Mouse (Mus musculus): ENCODE data around the gene Map2k2. TPM values are rescaled to one million over a fixed set of nuclear protein-coding genes. Genes with fewer than 3 reads are reported as not detected.
A peak's percentile ranks its signal among the peaks of the same experiment; 100 is the strongest.

The Map2k2 gene
- polyA plus RNA-seq, 2 experiments = 60.3 to 90.0 TPM

DNA sequence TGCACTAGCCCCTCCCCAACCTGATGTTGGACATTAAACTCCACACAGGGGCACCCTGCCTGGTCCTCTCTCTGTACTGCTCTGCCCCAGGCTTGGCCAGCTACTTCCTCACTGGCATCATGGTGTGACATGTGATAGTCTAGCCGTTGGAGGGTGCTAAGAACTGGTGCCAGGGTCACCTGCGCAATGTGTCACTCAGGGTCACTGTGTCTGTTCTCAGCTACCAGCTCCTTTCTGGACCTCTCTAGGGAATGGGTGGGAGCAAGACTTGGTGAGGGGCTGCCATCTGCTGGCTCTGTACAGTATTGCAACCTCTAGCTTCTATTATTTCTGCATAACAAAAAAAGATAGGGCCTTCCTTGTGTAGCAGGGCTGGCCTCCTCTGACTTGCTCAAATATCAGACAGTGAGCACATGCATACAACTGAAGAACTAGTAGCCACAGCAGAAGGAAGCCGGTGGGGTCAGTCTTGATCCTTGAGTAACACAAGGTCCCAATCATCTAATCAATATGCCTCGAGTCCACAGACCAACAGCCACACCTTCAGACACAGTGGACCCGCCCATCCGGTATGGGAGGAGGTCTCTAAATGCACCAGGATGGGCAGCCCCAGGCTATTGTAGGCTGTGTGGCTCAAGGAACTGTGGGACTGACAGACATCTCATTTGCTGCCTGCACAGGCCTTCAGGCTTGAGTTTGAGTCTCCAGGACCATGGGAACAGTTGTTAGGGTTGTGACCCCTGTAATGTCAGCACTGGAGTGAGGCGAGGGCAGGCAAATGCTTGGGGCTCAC lies 23.4 kb upstream of the Map2k2 start:
- TF ChIP-seq EP300 (IDR thresholded peaks at IDR 0.05; ENCODE audit: low read depth) (no peak), CTCF (IDR thresholded peaks at IDR 0.05; ENCODE audit: low read depth) (peak; percentile 89)
- Histone ChIP-seq H3K9me3 (ENCODE audit: control insufficient read depth, low read length) (no peaks in the 10 kb centered on the region), H3K4me1 (replicated peaks; ENCODE audit: control insufficient read depth in 2 of 2, insufficient read depth in 2 of 2, low read length in 1 of 2) (no peaks in the 10 kb centered on the region), H3K4me3 (ENCODE audit: insufficient read depth in 1 of 2, low read depth in 2 of 2, low read length in 2 of 2) (no peak overlapping the region), H3K27ac (no peak overlapping the region), H3K4me2 (ENCODE audit: low read depth) (no peak overlapping the region), H3K27me3 (ENCODE audit: control insufficient read depth, insufficient read depth, low read length) (no peaks in the 10 kb centered on the region), H3K9ac (replicated peaks) (no peak overlapping the region), H3K36me3 (replicated peaks; ENCODE audit: control insufficient read depth, insufficient read depth, low read depth) (peaks cover 5% of the 10 kb centered on the region; the same call in 1 of the 2 replicates)
- peak; percentile 34 to 50 (median 39) for DNase-seq (ENCODE audit: low read depth in 3 of 3, low spot score in 3 of 3)
- 49% methylated on average over 7 of the region's 7 CpGs for WGBS (ENCODE audit: insufficient replicate concordance)
- ATAC-seq (ENCODE audit: insufficient read depth) = peak; percentile 32; the same call in 1 of the 2 replicates

DNA sequence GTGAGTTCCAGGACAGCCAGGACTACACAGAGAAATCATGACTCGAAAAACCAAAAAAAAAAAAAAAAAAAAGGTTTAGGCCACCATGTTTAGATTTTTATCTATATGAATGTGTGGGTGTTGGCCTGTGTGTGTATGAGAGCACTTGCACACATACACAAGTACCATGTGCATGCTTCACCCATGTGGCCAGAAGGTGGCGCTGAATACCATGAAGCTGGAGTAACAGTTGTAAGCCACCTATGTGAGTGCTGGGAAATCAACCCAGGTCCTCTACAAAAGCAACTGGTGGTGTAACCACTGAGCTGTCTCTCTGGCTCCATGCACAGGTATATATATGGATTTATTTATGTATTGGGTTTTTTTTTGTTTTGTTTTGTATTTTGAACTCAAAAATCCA lies 18.7 kb upstream of the Map2k2 start:
- Histone ChIP-seq H3K27me3 (ENCODE audit: control insufficient read depth, insufficient read depth, low read length) (no peaks in the 10 kb centered on the region), H3K9me3 (ENCODE audit: control insufficient read depth, low read length) (no peaks in the 10 kb centered on the region), H3K4me1 (replicated peaks; ENCODE audit: control insufficient read depth in 2 of 2, insufficient read depth in 2 of 2, low read length in 1 of 2) (peaks cover 0 to 3% of the 10 kb centered on the region in 2 experiments; a peak in 1 of 4 replicates), H3K9ac (replicated peaks) (no peak overlapping the region), H3K36me3 (replicated peaks; ENCODE audit: control insufficient read depth, insufficient read depth, low read depth) (no peaks in the 10 kb centered on the region), H3K27ac (no peak overlapping the region), H3K4me3 (ENCODE audit: insufficient read depth in 1 of 2, low read depth in 2 of 2, low read length in 2 of 2) (no peak overlapping the region), H3K4me2 (ENCODE audit: low read depth) (no peak overlapping the region)
- DNase-seq (ENCODE audit: low read depth in 3 of 3, low spot score in 3 of 3) (peak in 1 of 3 experiments; percentile 42), ATAC-seq (ENCODE audit: insufficient read depth) (no peak)
- TF ChIP-seq CTCF (IDR thresholded peaks at IDR 0.05; ENCODE audit: low read depth) (peak; percentile 76), EP300 (IDR thresholded peaks at IDR 0.05; ENCODE audit: low read depth) (no peak)
- 48% methylated on average over 2 of the region's 2 CpGs for WGBS (ENCODE audit: insufficient replicate concordance)

DNA sequence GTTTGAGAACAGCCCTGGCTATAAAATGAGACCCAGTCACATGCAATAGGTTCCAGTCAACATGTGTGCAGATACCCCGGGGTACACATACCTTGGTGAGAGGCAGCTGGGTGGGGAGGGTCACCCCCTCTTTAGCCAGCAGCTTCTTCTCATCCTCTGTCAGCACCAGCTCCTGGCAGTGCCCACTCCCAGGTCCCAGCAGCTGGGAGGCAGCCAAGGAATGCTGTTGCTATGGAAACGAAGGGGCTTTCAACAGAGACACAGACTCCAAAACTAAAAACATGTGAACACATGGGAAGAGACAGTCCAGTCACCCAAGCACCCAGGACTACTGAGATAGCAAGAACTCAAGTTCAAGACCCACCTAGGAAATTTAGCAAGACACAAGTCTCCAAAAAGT lies 16.5 kb upstream of the Map2k2 start:
- peaks cover 0 to 19% of the 10 kb centered on the region in 2 experiments; a peak in 3 of 4 replicates for H3K4me1 ChIP-seq (replicated peaks; ENCODE audit: control insufficient read depth in 2 of 2, insufficient read depth in 2 of 2, low read length in 1 of 2)
- 58% methylated on average over 2 of the region's 2 CpGs for WGBS (ENCODE audit: insufficient replicate concordance)
- no peak overlapping the region for H3K4me3 ChIP-seq (ENCODE audit: insufficient read depth in 1 of 2, low read depth in 2 of 2, low read length in 2 of 2)
- ATAC-seq (ENCODE audit: insufficient read depth) = no peak
- no peaks in the 10 kb centered on the region for H3K36me3 ChIP-seq (replicated peaks; ENCODE audit: control insufficient read depth, insufficient read depth, low read depth)
- no peak overlapping the region for H3K4me2 ChIP-seq (ENCODE audit: low read depth)
- TF ChIP-seq CTCF (IDR thresholded peaks at IDR 0.05; ENCODE audit: low read depth) (no peak), EP300 (IDR thresholded peaks at IDR 0.05; ENCODE audit: low read depth) (no peak)
- no peak for DNase-seq (ENCODE audit: low read depth in 3 of 3, low spot score in 3 of 3)
- H3K9me3 ChIP-seq (ENCODE audit: control insufficient read depth, low read length) = no peaks in the 10 kb centered on the region
- H3K27me3 ChIP-seq (ENCODE audit: control insufficient read depth, insufficient read depth, low read length) = no peaks in the 10 kb centered on the region
- H3K27ac ChIP-seq = no peak overlapping the region
- no peak overlapping the region for H3K9ac ChIP-seq (replicated peaks)

GRCm38 (mm10) chr10:81090621-81091020 lies 15.1 kb upstream of the Map2k2 start:
- ATAC-seq (ENCODE audit: insufficient read depth) (no peak), DNase-seq (ENCODE audit: low read depth in 3 of 3, low spot score in 3 of 3) (no peak)
- H3K9me3 ChIP-seq (ENCODE audit: control insufficient read depth, low read length) = no peaks in the 10 kb centered on the region
- H3K9ac ChIP-seq (replicated peaks) = no peak overlapping the region
- peak overlapping the region; percentile 9 for H3K4me2 ChIP-seq (ENCODE audit: low read depth)
- WGBS (ENCODE audit: insufficient replicate concordance) = 52% methylated on average over 7 of the region's 7 CpGs
- H3K27me3 ChIP-seq (ENCODE audit: control insufficient read depth, insufficient read depth, low read length) = no peaks in the 10 kb centered on the region
- TF ChIP-seq EP300 (IDR thresholded peaks at IDR 0.05; ENCODE audit: low read depth) = no peak
- TF ChIP-seq CTCF (IDR thresholded peaks at IDR 0.05; ENCODE audit: low read depth) = 0 out of 2 replicates have a peak, but pooled peaks have one; percentile 16
- no peaks in the 10 kb centered on the region for H3K36me3 ChIP-seq (replicated peaks; ENCODE audit: control insufficient read depth, insufficient read depth, low read depth)
- no peak overlapping the region for H3K27ac ChIP-seq
- peaks cover 14 to 32% of the 10 kb centered on the region in 2 experiments for H3K4me1 ChIP-seq (replicated peaks; ENCODE audit: control insufficient read depth in 2 of 2, insufficient read depth in 2 of 2, low read length in 1 of 2)
- H3K4me3 ChIP-seq (ENCODE audit: insufficient read depth in 1 of 2, low read depth in 2 of 2, low read length in 2 of 2) = no peak overlapping the region

DNA sequence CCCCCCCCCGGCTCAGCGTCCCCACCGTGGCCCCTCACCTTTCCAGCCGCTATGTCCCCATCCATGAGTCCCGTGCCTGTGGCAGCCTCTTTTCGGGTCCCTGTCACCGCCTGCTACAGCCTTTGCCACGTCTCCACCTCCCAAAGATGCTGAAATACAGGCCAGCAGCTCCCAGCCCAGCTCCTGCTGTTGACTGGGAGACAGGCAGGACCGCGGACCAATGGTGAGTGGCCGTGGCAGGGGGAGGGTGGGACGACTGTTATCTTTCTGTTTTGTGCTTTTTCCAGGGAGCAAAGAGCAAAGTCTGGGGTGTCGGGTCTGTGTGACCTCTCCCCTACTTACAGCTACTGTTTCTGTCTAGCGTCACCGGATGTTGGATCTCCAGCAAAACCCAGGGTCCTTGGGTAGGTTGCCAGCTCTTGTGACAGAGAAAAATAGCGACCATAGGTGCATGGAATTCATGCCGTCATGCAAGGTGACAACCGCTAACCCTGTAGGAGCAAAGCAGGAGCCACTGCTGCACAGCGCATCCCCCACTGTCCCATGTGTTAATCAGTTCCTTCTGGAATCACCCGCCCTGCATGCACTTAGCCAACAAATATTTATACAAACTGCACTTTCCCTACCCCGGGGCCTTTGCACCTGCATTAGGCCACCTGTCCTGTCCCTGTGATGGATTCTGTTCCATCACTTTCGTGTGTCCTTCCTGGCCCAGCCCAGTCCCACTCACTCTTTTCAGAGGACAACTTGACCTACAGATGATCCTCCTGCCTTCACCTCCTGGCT lies 13.1 kb upstream of the Map2k2 start:
- no peak overlapping the region for H3K9ac ChIP-seq (replicated peaks)
- peak overlapping the region; percentile 41 for H3K27ac ChIP-seq
- H3K9me3 ChIP-seq (ENCODE audit: control insufficient read depth, low read length) = peaks cover 3% of the 10 kb centered on the region
- peak overlapping the region; percentile 16 to 27; a peak in 3 of 4 replicates for H3K4me3 ChIP-seq (ENCODE audit: insufficient read depth in 1 of 2, low read depth in 2 of 2, low read length in 2 of 2)
- no peaks in the 10 kb centered on the region for H3K36me3 ChIP-seq (replicated peaks; ENCODE audit: control insufficient read depth, insufficient read depth, low read depth)
- TF ChIP-seq CTCF (IDR thresholded peaks at IDR 0.05; ENCODE audit: low read depth) (no peak), EP300 (IDR thresholded peaks at IDR 0.05; ENCODE audit: low read depth) (no peak)
- DNase-seq (ENCODE audit: low read depth in 3 of 3, low spot score in 3 of 3) (peak; percentile 50 to 59 (median 54)), ATAC-seq (ENCODE audit: insufficient read depth) (peak; percentile 53)
- H3K4me2 ChIP-seq (ENCODE audit: low read depth) = no peak overlapping the region
- WGBS (ENCODE audit: insufficient replicate concordance) = 45% methylated on average over 22 of the region's 22 CpGs
- peaks cover 19 to 40% of the 10 kb centered on the region in 2 experiments for H3K4me1 ChIP-seq (replicated peaks; ENCODE audit: control insufficient read depth in 2 of 2, insufficient read depth in 2 of 2, low read length in 1 of 2)
- no peaks in the 10 kb centered on the region for H3K27me3 ChIP-seq (ENCODE audit: control insufficient read depth, insufficient read depth, low read length)

Measured in liver, embryonic 14.5 days (tissue).